Mouse (Mus musculus): ENCODE data around the gene Epn2. TPM values are rescaled to one million over a fixed set of nuclear protein-coding genes. Genes with fewer than 3 reads are reported as not detected.

The Epn2 gene
- polyA plus RNA-seq, 1 experiment: 76.0 TPM

DNA sequence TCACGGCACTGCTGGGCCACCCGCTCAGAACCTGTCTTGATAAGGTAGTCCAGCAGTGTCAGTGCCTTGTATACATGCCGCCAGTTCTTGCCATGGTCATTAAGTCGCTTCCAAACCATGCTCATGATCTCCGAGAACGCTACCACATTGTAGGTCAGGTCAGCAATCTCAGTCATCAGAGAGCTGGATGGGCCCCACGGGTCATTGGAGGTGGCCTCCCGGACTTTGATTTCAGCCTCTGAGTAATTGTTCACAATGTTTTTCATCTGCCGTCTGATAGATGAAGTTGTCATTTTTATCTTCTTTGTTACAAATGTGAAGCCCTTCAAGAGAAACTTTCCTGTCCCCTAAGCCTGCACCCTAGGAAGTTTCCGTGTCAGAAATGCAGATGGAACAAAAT, 33.0 kb downstream of the Epn2 start:
- Histone ChIP-seq H3K9ac (ENCODE audit: low read depth, poor library complexity, severe bottlenecking) (no peak overlapping the region), H3K27ac (ENCODE audit: insufficient read depth, low read length) (no peak overlapping the region), H3K27me3 (ENCODE audit: control insufficient read depth, insufficient read depth, low read length, poor library complexity, severe bottlenecking) (no peaks in the 10 kb centered on the region), H3K36me3 (ENCODE audit: control insufficient read depth, insufficient read depth, low read length, poor library complexity, severe bottlenecking) (peaks cover 11% of the 10 kb centered on the region), H3K9me3 (replicated peaks; ENCODE audit: control insufficient read depth, insufficient read depth, low read length, poor library complexity, severe bottlenecking) (no peaks in the 10 kb centered on the region), H3K4me3 (ENCODE audit: low read depth, low read length) (no peak overlapping the region), H3K4me1 (ENCODE audit: control insufficient read depth, insufficient read depth, low read length) (peaks cover 2% of the 10 kb centered on the region)
- no peak for TF ChIP-seq EP300 (IDR thresholded peaks at IDR 0.05; ENCODE audit: insufficient read depth, low read depth, low read length)
- TF ChIP-seq POLR2A (IDR thresholded peaks at IDR 0.05; ENCODE audit: insufficient read depth, low read length): no peak
- TF ChIP-seq CTCF (IDR thresholded peaks at IDR 0.05; ENCODE audit: low read depth, low read length): no peak

DNA sequence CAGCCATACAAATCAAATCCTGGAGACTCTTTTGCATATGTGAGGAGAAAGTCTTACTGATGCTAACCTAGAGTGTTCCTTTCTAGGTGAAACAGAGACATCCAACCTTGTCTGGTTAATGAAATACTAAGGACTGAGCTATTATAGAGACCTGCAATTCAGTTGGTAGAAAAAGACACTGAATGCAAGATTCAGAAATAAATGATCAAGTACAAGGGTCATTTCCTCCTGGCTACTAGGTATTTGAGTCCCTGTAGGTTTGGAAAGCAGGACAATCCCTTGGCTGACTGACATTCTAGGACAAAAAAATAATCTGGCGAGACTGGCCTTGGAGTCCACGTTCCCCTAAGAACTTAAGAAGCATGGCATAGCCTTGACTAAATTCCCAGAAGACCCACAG, 33.9 kb downstream of the Epn2 start:
- Histone ChIP-seq H3K9ac (ENCODE audit: low read depth, poor library complexity, severe bottlenecking) (no peak overlapping the region), H3K4me3 (ENCODE audit: low read depth, low read length) (no peak overlapping the region), H3K27me3 (ENCODE audit: control insufficient read depth, insufficient read depth, low read length, poor library complexity, severe bottlenecking) (no peaks in the 10 kb centered on the region), H3K27ac (ENCODE audit: insufficient read depth, low read length) (no peak overlapping the region), H3K36me3 (ENCODE audit: control insufficient read depth, insufficient read depth, low read length, poor library complexity, severe bottlenecking) (peaks cover 13% of the 10 kb centered on the region), H3K4me1 (ENCODE audit: control insufficient read depth, insufficient read depth, low read length) (peaks cover 5% of the 10 kb centered on the region), H3K9me3 (replicated peaks; ENCODE audit: control insufficient read depth, insufficient read depth, low read length, poor library complexity, severe bottlenecking) (no peaks in the 10 kb centered on the region)
- no peak for TF ChIP-seq EP300 (IDR thresholded peaks at IDR 0.05; ENCODE audit: insufficient read depth, low read depth, low read length)

- no peak overlapping the region for H3K27ac ChIP-seq (ENCODE audit: insufficient read depth, low read length)
- H3K4me1 ChIP-seq (ENCODE audit: control insufficient read depth, insufficient read depth, low read length): peaks cover 14% of the 10 kb centered on the region
- H3K4me3 ChIP-seq (ENCODE audit: low read depth, low read length): no peak overlapping the region
- TF ChIP-seq EP300 (IDR thresholded peaks at IDR 0.05; ENCODE audit: insufficient read depth, low read depth, low read length): no peak
- no peak for TF ChIP-seq CTCF (IDR thresholded peaks at IDR 0.05; ENCODE audit: low read depth, low read length)
- TF ChIP-seq POLR2A (IDR thresholded peaks at IDR 0.05; ENCODE audit: insufficient read depth, low read length): no peak
- no peaks in the 10 kb centered on the region for H3K9me3 ChIP-seq (replicated peaks; ENCODE audit: control insufficient read depth, insufficient read depth, low read length, poor library complexity, severe bottlenecking)
- H3K9ac ChIP-seq (ENCODE audit: low read depth, poor library complexity, severe bottlenecking): no peak overlapping the region
- no peaks in the 10 kb centered on the region for H3K27me3 ChIP-seq (ENCODE audit: control insufficient read depth, insufficient read depth, low read length, poor library complexity, severe bottlenecking)
- H3K36me3 ChIP-seq (ENCODE audit: control insufficient read depth, insufficient read depth, low read length, poor library complexity, severe bottlenecking): peaks cover 19% of the 10 kb centered on the region
These were observed 38.4 kb downstream of the Epn2 start for GRCm38 (mm10) chr11:61541106-61541505.

GRCm38 (mm10) chr11:61540642-61541041, 38.8 kb downstream of the Epn2 start:
- H3K4me3 ChIP-seq (ENCODE audit: low read depth, low read length): no peak overlapping the region
- no peaks in the 10 kb centered on the region for H3K9me3 ChIP-seq (replicated peaks; ENCODE audit: control insufficient read depth, insufficient read depth, low read length, poor library complexity, severe bottlenecking)
- peaks cover 19% of the 10 kb centered on the region for H3K36me3 ChIP-seq (ENCODE audit: control insufficient read depth, insufficient read depth, low read length, poor library complexity, severe bottlenecking)
- peaks cover 14% of the 10 kb centered on the region for H3K4me1 ChIP-seq (ENCODE audit: control insufficient read depth, insufficient read depth, low read length)
- no peak overlapping the region for H3K9ac ChIP-seq (ENCODE audit: low read depth, poor library complexity, severe bottlenecking)
- no peak overlapping the region for H3K27ac ChIP-seq (ENCODE audit: insufficient read depth, low read length)
- H3K27me3 ChIP-seq (ENCODE audit: control insufficient read depth, insufficient read depth, low read length, poor library complexity, severe bottlenecking): no peaks in the 10 kb centered on the region
- TF ChIP-seq CTCF (IDR thresholded peaks at IDR 0.05; ENCODE audit: low read depth, low read length) (no peak), POLR2A (IDR thresholded peaks at IDR 0.05; ENCODE audit: insufficient read depth, low read length) (no peak), EP300 (IDR thresholded peaks at IDR 0.05; ENCODE audit: insufficient read depth, low read depth, low read length) (no peak)

DNA sequence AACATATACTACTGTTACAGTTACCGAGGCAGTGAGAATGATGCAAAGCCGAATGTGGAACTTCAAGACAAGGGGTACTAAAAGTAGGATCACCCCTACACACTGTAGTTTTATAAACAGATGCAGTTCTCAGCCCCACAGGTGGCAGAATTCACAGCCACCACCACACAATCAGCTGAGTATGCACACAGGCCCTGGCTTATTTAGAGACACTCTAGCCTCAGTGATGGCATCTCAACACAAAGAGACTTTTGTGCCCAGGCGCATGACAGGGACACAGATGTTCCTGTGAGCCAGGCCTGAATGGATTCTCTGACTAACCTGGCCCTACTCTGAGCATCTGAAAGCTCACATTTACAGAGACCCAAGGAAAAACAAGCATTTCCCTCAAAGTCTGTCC, 42.1 kb downstream of the Epn2 start:
- Histone ChIP-seq H3K36me3 (ENCODE audit: control insufficient read depth, insufficient read depth, low read length, poor library complexity, severe bottlenecking) (peaks cover 12% of the 10 kb centered on the region), H3K4me3 (ENCODE audit: low read depth, low read length) (no peak overlapping the region), H3K4me1 (ENCODE audit: control insufficient read depth, insufficient read depth, low read length) (peaks cover 19% of the 10 kb centered on the region), H3K9ac (ENCODE audit: low read depth, poor library complexity, severe bottlenecking) (no peak overlapping the region), H3K9me3 (replicated peaks; ENCODE audit: control insufficient read depth, insufficient read depth, low read length, poor library complexity, severe bottlenecking) (no peaks in the 10 kb centered on the region), H3K27me3 (ENCODE audit: control insufficient read depth, insufficient read depth, low read length, poor library complexity, severe bottlenecking) (no peaks in the 10 kb centered on the region), H3K27ac (ENCODE audit: insufficient read depth, low read length) (peak overlapping the region; percentile 59)
- no peak for TF ChIP-seq POLR2A (IDR thresholded peaks at IDR 0.05; ENCODE audit: insufficient read depth, low read length)
- TF ChIP-seq EP300 (IDR thresholded peaks at IDR 0.05; ENCODE audit: insufficient read depth, low read depth, low read length): no peak
- no peak for TF ChIP-seq CTCF (IDR thresholded peaks at IDR 0.05; ENCODE audit: low read depth, low read length)

DNA sequence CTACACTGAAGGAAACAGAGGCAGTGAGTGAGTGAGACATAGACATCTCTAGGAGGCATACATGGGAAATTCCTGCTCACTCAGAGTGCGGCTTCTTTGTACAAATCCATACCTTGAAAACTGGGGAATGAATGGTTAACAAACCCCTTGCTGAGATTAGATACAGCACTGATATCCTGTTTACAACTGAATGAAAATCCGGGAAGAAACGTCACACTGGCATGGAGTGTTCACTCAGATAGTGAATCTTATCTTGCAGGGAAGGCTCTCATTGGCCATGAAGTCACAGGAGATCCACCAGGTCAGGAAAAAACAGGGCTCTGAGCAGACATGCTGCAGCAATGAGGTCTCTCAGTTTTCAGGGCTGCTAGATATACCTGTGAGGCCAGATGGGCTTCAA, 42.5 kb downstream of the Epn2 start:
- H3K9ac ChIP-seq (ENCODE audit: low read depth, poor library complexity, severe bottlenecking): no peak overlapping the region
- peak overlapping the region; percentile 59 for H3K27ac ChIP-seq (ENCODE audit: insufficient read depth, low read length)
- TF ChIP-seq POLR2A (IDR thresholded peaks at IDR 0.05; ENCODE audit: insufficient read depth, low read length) (no peak), EP300 (IDR thresholded peaks at IDR 0.05; ENCODE audit: insufficient read depth, low read depth, low read length) (no peak), CTCF (IDR thresholded peaks at IDR 0.05; ENCODE audit: low read depth, low read length) (no peak)
- no peaks in the 10 kb centered on the region for H3K27me3 ChIP-seq (ENCODE audit: control insufficient read depth, insufficient read depth, low read length, poor library complexity, severe bottlenecking)
- H3K36me3 ChIP-seq (ENCODE audit: control insufficient read depth, insufficient read depth, low read length, poor library complexity, severe bottlenecking): peaks cover 15% of the 10 kb centered on the region
- H3K4me1 ChIP-seq (ENCODE audit: control insufficient read depth, insufficient read depth, low read length): peaks cover 17% of the 10 kb centered on the region
- no peak overlapping the region for H3K4me3 ChIP-seq (ENCODE audit: low read depth, low read length)
- no peaks in the 10 kb centered on the region for H3K9me3 ChIP-seq (replicated peaks; ENCODE audit: control insufficient read depth, insufficient read depth, low read length, poor library complexity, severe bottlenecking)

All from ES-Bruce4 (cell line).